Mouse (Mus musculus) olfactory bulb, adult 2 months (tissue): ENCODE measurements around the gene Gm4788.
"Not testable (repeated sequence)": the region's sequence is repeated elsewhere in the genome, so short reads cannot be mapped to it uniquely, and the experiment has no call there.

Source experiments
- CTCF ChIP-seq: fragments of 200-500 bp; IDR thresholded peaks from 2 replicates; pipeline ENCODE4 v1.5.1; 2012; ENCODE audit warnings: low read depth, mild to moderate bottlenecking, low read length, moderate library complexity; ENCODE audit not compliant: insufficient read depth
- POLR2A ChIP-seq: fragments of 200-500 bp; IDR thresholded peaks from 2 replicates; pipeline ENCODE4 v1.6.1; 2012; ENCODE audit warnings: mild to moderate bottlenecking, low read depth, low read length, moderate library complexity; ENCODE audit not compliant: insufficient read depth

DNA sequence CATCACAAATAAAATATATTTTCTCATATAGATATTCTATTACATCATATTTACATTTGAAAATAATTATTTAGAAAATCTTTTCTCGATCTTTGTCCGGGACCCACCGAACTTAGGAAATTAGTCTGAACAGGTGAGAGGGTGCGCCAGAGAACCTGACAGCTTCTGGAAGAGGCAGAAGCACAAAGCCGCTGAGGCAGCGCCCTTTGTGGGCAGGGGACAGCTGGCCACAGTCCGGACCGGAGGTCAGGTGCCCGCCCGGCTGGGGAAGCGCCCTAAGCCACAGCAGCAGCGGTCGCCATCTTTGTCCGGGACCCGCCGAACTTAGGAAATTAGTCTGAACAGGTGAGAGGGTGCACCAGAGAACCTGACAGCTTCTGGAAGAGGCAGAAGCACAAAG is 64.8 kb downstream of the Gm4788 start:
- TF ChIP-seq CTCF, POLR2A: not testable (repeated sequence)
